Mouse (Mus musculus) frontal cortex, postnatal 36 days (tissue): Measurements from ENCODE around the gene Rhov.

ENCODE experiments used
- DNase-seq, 2 experiments: peaks; one replicate each; pipeline ENCODE4 v3.0.0; 2022; ENCODE audit warnings: low spot score in 2 of 2

Rhov gene

DNA sequence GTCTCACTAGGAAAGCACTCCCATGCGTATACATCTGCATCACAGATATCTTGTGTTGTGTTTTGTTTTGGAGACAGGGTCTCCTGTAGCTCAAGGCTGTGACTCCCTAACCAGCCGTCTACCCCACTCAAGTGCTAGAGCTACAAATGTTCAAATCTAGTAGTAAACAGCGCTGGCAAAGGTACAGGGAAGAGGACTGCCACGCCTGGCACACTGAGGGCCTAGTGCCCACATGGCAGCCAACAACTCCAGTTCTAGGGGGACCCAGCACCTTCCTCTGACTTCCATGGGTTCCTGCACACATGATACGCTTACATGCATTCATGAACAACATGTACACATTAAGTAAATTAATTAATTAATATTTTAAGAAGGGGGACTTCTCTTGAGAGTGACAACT is 21.2 kb upstream of the Rhov start:
- no peak for DNase-seq

DNA sequence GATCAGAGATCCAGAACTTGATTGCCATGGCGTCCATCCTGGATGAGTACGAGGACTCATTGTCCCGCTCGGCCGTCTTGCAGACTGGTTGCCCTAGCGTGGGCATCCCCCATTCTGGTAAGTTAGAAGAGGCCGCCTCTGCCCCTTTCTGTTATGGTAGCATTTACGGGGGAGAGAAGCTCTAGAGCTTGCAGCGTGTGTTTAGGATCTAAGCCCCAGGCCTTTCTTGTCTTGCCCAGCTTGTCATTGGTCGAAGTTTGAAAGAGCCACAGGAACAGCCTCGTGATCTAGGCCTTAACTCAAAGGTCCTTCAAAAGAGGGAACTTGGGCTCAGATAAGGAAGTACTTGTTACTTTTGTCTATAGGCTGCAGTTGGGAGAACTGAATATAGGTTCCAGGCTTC is 17.9 kb upstream of the Rhov start:
- DNase-seq, result no peak

DNA sequence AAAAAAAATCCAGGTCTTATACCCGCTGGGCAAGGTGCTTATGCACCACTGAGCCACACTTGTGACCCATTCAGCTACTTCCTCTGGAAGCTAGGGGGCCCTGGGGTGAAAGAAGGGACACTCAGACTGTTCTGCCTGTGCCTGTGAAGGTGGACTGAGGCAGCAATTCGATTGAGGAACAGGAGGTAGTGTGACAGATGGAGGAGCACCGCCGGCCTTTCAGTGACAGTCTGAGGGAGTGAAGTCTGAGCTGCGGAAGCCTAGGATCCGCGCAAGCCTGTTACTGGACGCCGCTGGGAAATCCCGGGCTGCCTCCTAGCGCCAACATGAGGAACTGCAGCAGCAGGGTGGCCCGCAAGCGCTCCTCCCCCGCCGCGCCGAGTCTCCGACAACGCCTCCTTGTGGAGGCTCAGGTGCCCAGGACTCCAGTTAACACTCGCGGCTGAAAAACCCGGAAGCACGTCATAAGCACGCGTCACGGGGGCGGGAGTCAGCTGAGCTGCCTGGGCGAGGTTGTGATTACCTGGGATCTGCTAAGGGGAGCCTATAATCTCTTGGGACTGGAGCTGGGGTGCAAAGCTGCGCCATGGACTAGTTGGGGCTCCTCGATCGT is 17.3 kb upstream of the Rhov start, which contains the start of gene Vps18:
Vps18 (plus strand) TSS at position 471 of the 613 bp plus-strand sequence.
- DNase-seq, result peak; percentile 99

DNA sequence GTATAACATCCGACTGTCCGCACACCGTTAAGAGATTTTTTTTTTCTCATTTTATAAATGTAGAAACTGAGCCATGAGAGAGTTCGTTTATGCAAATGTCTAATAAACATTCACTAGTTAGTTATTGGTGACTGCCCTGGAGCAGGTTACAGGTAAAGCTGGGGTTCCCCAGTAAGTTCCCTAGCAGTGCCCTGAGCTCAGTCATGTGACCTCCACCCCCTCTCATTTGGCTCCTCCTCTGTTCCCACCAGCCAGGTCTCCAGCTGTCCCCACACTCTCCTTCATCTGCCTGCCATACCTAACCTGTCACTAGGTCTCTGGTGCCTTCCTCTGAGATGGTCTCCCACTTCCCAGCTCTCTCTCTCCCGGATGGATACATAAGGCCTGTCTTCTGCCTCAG is 16.3 kb upstream of the Rhov start:
- no peak for DNase-seq

DNA sequence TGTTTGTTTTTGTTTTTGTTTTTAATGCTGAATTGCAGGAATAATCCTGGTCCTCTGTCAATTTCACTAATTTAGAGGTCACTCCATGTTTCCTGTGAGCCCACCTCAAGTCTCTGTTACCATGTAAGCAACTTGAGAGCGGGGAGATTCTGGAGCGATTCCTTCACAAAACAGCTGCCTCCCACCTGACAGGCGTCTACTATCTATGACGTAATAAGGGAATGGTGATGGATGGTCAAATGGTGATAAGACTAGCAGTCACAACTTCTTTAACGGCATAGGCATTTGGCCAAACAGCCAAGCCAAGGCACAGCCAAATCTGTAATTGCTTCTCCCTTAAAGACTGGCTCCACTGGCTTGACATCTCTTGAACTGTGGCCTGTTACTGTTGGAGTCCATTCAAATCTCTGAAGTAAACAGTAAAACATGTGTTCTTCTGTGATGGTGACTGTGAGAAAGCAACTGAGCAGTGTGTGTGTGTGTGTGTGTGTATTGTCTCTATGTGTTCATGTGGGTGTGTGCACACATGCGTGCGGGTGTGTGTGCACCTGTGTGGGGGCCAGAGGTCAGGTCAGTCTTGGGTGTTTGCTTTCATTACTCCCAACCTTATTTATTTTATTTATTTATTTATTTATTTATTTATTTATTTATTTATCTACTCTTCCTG is 11.0 kb upstream of the Rhov start:
- DNase-seq, result no peak

DNA sequence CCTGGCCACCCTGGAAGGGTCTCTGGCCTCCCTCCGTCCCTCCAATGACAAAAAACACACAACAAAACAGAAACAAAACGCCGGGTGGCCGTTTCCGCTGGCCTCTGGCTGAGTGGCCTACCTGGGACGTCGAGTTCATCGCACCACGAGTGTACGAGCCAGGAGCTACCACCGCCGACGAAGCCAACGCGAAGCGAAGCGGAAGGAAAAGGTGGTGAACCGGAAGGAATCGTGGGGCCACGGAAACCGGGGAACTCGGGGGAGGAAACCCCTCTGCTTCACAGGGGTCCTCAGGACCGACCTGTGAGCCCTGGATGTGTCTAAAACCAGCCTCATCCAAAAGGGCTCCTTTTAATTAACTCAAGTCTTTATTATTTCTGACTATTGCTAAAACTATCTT is 6.7 kb upstream of the Rhov start:
- no peak for DNase-seq

DNA sequence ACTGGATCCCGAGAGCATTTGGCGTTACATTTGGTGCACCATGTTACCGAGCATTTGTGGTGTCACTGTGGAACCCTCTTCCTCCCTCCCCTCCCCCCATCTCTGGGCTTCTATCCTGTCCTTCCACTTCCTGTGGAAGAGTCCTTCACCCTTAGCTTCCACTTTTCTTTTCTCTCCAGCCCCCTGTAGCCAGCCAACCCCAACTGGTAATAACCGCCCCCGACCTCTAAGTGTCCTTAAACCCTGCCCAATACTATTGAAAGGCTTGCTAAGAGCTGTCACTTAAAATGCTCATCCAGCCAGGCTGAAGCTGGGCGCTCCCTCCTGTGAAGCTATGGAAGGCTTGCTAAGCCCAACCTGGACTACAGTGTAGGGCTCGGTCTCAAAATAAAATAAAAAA is 5.9 kb upstream of the Rhov start:
- no peak for DNase-seq

DNA sequence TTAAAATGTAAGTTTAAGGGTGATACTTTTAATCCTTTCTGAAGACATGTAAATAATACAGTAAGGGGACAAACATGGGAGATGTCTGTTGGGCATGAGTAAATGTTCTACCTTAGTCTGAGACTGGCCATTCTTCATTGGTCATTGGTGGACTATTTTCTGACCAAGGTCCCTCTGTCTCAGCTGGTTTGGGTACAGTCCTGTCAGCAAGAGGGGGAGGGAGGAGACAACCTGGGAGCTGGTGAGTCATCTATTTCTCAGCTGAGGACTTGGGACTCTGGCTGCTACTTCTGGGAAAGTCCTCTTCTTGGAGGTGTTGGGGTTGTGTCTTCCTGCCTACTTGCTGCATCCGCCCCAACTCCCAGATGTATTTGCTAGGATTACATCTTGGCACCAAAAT is 3.1 kb upstream of the Rhov start:
- no peak for DNase-seq

DNA sequence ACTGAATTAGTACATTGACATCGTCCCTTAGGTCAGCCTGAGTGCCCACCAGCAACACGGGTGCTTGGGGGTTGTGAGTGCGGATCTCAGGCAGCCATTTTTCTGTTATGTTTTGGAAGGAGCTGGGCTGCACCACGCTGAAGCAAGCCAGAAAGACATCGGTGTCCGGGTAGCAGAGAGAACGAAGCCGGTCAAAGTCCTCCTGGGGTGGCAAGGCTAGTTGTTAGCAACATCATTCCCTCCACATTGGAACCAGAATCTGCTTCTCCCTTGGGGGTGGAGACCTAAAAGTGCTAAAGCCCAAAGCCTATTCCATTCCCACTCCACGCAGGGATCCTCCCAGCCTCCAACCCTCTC is 808 bp downstream of the Rhov start:
- DNase-seq, result no peak

DNA sequence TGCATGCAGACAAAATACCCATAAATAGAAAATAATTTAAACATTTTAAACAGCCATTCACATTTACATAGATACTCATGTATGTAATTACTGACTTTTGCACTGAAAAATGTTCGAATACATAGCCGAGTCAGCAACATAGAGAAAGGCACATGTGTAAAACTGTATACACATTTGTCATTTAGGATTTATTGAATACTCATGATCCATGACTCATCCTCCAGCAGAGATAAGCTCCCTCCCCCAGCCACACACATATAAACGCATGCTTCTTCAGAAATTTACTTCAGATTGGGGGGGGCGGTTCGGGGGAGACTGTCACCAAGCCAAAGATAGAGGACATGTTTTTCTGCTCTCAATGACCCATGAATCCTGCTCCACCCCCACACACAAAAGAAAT is 7.3 kb downstream of the Rhov start:
- no peak for DNase-seq

DNA sequence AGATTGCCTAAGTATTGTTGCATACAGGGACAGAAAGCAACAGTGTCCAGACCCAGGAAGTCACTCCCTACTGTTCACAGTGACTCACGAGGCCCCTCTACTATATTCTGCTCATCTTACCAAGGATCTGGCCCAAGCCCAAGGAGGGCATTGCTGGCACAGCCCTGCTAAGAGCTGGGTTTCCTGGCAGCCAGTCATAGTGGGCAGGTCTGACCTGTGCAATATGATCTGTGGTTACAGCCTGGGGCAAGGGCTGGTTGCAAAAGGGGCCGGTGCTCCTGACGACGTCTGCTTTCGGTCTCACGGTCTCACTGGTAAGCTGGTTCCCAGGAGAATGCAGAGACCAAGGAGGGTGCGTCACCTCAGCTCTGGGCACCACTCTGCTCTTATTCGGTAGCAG is 8.1 kb downstream of the Rhov start:
- DNase-seq, result no peak

DNA sequence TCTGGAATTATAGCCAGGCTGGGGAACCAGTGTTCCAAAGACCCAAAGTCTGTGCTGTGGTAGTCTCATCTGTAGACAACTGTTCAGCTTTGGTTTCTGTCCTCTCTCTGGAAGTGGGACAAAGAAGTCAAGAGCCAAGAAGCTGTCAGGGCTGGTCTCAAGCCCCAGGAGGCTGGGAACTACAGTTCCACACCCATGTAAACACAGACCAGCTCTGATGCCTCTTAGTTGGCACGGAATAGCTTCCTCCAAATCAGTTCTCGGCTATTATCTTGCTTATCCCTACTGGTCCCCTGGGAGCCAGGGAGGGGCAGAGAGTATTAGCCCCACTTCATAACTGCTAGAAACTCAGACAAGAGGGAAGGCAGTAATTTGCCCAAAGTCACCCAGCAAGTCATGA is 9.7 kb downstream of the Rhov start:
- no peak for DNase-seq

DNA sequence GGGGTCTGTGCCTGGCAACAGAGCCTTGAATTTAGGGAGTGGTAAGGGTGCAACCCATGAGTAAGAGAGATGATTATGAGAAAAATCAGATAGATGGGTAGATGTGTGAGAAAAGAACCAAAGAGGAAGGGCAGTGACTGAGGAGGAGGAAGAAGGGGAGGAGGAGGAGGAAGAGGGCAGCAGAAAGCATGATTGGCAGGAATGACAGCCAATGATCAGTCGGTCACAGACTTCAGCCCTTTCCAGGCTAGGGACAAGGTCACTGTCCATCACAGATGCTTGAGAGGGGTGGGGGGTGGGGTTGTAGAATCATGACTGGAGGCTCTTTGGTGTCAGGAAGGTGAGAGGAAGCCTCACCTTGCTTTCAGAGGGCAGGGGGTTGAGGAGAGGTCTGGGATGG is 10.6 kb downstream of the Rhov start:
- no peak for DNase-seq

DNA sequence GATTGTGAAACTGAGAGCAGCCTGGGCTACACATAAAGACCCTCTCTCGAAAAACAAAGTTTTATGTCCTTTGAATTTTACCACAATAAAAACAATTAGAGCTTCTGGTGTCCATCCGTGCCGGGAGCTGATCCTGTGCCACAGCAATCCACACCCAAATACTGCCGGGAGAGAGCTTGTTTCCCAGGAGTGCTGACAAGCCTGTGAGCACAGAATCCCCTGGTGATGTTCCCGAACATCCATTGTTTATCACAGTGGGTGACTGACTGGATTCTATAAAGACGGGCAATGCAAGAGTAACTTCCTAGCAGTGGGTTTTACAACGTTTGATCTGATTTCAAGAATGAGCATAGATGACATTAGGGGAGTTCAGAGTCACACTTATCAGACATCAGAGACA is 16.1 kb downstream of the Rhov start:
- DNase-seq, result no peak

DNA sequence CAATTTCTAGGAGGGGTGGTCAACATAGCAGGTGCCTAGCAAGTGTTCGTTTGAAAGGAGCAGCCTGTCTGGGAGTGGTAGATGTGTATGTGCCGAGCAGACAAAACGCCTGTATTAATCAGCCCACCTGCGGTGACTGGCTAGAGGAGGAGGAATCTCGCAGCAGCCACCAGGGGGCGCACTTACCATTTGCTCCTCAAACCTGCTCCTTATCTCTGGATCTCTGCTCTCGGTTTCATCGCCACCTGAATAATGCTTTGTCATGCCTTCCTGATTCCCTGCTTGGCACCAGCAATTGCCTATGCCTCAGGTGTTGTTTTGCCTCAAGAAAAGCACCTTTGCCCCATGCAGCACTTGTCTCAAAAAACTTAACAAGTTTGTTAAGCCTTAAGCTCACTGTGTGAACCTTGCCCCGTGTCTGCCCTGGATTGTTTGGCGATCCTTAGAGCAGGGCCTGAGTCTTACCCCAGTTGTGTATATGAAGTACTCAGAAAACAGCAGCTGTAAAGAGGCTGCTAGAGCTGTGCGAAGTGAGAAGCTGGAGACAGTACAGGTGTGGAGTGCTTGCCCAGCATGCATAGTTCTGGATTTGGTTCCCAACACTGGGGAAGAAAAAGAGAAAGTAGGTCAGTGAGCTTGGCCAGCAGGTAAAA is 20.1 kb downstream of the Rhov start:
- DNase-seq, result peak; percentile 77 to 80

DNA sequence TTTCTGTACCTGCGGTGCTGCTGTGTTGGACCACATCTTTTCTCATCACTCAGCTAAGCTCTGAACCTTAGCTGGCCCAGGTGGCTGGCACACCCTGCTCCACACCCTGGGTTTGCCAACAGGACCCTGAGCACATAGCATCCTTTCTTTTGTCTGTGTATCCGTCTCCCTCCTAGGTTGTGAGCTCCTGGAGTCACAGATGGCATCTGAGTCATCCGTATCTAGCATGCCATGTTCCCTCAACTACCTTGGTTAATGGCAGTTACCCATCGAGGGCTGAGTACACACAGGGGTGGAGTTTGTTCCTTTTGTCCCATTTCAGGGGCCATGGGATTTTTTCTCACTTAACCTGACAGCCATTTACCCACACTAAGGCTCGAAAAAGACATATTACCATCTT is 20.7 kb downstream of the Rhov start:
- DNase-seq, result no peak

DNA sequence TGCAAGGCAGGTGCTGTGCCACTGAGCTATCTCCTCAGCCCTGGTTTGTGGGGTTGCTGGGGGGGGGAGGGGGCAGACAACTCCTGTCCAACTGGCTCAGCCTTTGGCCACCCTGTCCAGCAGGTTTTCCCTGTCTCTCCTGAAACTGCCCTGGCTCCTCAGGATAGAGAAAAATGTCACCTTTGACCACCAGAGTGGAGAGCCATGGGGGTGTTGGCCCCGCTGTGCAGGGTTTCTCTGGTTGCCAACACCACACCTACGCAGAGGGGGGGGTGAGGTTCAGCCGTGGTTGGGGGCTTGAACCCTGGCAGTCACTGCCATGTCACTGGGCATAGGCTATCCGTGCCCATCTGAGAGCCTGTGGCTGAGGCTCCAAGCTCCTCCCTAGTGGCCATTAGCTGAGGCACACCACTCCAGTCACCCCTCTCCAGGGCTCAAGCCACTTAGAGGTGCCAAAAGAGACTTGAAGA is 21.4 kb downstream of the Rhov start:
- DNase-seq, result no peak

DNA sequence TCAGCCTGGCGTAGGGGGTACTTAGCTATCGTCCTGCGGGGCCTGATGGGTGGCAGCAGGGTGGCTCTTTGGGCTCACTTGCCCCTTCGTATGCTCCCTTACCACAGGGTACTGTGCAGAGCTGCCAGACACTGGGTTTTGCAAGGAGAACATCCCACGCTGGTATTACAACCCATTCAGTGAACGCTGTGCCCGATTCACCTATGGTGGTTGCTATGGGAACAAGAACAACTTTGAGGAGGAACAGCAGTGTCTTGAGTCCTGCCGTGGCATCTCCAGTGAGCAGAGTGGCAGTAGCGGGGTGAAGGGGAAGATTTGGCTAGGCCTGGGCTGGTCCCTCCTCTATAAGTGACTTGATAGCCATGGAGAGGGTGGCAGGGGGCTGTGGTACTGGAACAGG is 23.2 kb downstream of the Rhov start:
- no peak for DNase-seq

DNA sequence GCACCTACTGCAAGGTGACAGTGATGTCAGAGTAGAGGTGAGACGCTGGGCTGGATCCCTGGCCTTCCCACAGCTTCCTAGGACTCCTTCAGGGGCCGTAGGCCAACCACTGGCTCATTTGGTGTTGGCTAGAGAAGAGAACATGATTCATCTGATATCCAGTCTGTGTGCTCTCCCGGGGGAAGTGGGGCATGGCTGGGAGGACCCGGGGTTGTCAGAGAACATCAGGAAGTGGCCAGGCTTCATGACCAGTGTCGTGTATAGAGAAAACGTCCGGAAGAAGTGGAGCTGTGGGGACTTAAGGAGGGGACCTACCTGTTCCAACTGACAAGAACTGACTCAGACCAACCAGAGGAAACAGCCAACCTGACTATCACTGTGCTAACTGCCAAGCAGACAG is 25.8 kb downstream of the Rhov start:
- DNase-seq, result no peak

DNA sequence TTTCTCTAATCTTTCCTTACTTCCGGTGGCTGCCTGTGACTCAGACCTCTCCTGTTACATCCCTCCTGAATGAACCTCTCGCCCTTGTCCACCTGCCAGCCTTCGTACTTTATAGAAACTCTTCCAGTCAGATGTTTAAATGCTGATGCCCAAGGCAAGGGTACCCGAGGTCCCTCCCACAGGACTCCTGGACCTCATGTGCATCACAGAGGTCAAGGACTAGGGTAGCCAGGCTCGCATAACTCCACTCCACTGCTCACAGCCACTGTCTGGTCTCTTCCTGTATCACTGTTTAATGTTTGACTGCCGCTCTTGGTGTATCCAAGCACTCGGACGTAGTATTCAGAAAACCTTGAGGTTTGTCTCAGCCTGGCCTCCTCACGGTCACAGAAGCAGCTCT is 28.5 kb downstream of the Rhov start:
- DNase-seq, result no peak

DNA sequence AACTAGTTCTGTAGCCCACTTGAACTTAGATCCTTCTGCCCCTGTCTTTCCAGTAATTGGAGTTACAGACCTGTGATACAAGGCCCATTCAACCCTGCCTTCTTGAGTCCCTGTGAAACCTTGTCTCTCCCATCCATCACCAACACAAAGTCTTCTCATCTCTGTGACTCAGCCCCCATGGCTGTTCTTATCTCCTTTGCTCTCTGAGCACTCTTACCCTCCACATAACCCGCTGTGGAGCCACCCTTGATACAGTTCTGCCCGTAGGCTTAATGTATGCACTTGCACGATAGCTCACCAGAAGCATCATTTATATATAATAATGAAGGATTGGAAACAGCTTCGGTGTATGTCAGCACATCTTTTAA is 30.3 kb downstream of the Rhov start:
- DNase-seq, result no peak

DNA sequence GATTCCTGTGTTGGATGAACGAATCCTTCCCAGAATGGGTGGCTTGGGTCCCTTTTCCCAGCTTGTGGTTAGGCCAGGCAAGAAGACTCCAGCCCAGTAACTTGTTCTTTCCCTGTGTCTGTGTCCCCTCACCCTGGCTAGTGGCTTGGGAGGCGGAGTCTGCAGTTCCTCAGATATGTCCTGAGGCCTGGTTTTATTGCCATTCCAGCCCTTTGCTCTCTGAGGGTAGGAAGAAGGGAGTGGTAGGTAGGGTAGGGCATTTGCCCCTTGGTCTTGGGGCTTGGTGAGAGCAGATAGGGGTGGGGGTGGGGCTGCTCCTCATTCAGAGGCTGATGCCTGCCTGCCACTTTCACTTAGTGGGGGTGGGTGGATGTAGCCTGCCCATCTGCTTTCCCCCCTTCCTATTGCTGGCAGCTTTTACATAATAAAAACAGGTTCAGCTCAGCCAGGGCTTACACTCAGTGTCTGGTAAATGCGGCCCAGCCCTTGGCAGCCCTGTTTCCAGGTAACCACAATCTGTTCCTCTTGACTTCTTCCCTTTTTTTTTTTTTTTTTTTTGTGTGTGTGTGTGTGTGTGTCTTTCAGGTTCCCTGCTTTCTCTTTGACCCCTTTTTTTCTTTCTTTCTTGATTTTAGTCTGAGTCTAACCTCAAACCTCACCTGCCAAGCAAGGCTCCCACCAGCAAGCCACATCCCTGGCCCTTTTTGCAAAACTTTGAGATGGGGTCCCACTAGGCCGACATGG is 30.8 kb downstream of the Rhov start:
- DNase-seq, result no peak

DNA sequence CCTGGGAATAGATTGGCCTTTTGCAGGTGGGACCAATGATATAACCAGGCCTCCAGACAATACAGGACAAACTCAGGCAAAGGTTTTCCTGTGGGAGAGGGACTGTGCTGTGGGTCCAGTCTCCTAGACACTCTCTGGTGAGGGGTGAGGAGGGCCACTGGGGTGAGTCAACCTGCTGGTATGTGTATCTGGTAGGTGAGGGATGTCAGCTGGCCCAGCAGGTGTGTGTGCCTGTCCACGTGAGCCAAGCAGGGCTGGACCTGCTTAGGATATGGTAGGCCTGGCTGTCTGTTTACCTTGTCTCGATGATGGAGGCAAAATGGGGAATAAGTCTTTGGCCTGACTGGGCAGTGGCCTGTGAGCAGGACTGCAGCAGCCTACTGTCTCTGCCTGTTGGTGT is 32.4 kb downstream of the Rhov start:
- DNase-seq, result no peak
